Mouse (Mus musculus) adrenal gland, postnatal 10 days (tissue): ENCODE measurements around the gene Spon2. TPM values are rescaled to one million over a fixed set of nuclear protein-coding genes. Genes with fewer than 3 reads are reported as not detected.

Experiments used
- DNase-seq: peaks from one replicate; pipeline ENCODE4 v3.0.0; 2021; ENCODE audit warnings: mixed read lengths
- long read RNA-seq, 2 experiments: library from polyadenylated mRNA; stranded (forward); transcript quantifications; one replicate each; pipeline ENCODE4 v2.0.0; 2021
- total RNA-seq, 2 experiments: library from RNA; stranded (reverse); gene quantifications; 2 replicates each; pipeline ENCODE4 v1.2.3; 2021

Spon2 gene
- 1 to 10 TPM; 7.8 to 8.5 TPM for total RNA-seq
- long read RNA-seq, experiment 1, transcript Spon2-201 (6 exons, 2,045 nt) = major isoform, 6 of 11 reads
- long read RNA-seq, experiment 1, partial matches to known transcripts = 3 of 11 reads
- long read RNA-seq, experiment 1, other reads (novel, unspliced or antisense) = 2 of 11 reads
- long read RNA-seq, experiment 2, partial matches to known transcripts = 0 of 2 reads
- long read RNA-seq, experiment 2, other reads (novel, unspliced or antisense) = 1 of 2 reads

DNA sequence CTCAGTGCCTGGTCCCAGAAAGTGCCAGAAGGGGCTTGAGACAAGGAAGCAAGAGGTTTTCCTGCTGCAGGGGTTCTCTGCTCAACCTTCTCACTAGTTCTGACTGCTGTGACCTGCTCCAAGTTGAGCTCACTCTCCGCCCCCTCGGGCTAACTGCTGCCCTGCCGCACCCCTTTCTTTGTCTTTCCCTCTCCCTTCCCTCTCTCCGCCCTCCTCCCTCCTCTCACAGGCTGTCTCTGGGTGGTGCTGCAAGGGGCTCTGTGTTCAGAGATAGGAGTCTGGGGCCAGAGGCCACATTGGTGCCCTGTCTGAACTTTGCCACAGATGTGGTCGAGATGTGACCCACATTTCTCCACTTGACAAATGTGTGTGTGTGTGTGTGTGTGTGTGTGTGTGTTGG lies at the start of gene Spon2:
Gene Spon2 (minus strand): TSS at position 375 of the 400 bp plus-strand sequence.
- no peak for DNase-seq

DNA sequence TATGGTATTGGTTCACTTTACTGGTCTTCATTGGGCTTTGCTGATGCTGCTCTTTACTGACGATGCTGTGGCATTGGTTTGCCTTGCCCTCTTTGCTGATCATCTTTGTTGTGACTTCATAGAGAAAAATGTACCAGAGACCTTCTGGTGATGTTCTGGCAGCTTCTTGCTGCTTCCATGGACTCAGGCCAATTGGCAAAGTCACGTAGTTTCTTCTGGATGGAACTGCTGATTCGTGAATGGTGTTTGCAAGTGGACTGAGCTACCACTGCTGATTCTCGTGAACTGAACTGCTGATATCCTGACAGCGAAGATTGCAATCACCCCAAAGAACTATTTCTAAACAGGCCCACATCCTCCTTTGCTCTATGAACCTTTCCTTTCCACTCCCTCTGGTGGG lies 36.2 kb upstream of the Spon2 start:
- no peak for DNase-seq

DNA sequence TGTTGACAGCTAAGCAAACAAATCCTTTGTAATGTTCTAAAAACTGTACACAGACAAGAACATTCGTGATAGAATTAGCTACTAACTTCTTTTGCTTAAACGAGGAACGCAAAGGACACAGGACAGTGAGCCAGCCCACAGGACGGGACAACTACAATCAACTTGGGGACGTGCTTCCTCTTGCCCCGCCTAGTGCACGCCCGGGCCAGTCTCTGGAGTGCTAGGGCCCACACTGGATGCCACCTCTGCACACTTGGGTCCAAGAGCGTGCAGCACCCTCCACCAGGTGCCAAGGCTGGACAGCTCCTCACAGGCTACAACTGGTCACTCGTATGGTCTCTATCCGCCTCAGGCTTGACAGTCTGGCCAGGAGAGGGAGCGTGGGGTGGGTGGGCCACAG lies 29.9 kb upstream of the Spon2 start:
- DNase-seq = no peak

DNA sequence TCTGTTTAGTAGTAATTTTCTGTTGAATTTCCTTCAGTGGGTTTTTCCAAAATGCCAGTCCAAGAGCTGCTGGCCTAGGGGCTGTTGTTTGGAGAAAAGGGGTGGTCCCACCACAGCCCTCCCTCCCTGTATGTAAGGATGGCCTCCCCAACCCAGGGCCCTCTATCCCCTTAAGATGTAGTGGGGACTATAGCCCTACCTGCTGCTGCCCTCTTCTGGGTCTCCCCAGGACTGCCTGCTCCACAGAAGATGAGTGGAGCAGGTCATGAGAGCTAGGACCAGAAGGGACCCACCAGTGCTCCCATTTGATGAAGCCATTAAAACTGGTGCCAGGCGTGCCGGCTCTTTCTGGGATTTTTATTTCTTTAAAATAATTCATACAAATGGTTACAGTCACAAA lies 29.1 kb upstream of the Spon2 start:
- no peak for DNase-seq

DNA sequence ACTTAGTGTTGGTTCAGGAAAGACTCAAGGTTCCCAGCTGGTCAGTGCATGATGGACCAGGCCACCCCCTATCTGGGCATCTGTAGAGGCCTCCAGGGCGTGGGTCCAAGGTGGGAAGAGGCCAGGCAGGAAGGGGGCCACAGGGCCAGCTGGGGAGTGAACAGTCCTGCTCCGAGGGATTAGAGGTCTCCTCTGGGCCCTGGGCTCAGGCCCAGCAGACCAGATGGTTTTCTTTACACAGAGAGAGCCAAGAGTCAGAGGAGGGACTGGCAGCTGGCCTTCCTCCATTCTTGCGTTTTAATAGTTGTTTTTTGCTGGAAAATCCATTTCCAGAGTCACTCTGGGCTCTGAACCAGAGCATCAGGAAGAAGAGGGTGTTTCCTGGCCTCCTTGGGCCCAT lies 27.4 kb upstream of the Spon2 start:
- peak; percentile 51 for DNase-seq

DNA sequence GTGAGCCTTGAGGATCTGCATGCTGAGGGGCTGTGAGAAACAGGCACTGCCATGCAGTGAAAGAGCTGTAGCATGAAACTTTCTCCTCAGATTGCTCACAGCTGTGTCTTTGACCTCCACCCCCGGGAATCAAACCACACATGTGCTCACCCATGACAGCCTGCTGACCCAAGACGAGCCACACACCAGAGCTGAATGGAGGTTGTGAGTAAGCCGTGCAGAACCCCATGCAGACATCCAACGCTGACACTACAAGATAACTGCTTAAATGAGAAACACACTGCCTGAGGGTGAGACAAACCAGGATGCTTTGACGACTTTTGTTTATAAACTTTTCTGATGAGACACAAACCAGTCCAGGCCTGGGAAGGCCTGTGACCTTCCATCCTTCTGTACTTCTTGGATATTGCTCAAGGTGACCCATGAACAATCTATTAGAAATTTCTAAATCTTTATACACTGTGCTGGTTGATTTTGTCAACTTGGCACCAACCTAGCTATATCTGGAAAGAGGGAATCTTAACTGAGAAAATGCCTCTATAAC lies 26.2 kb upstream of the Spon2 start:
- no peak for DNase-seq

DNA sequence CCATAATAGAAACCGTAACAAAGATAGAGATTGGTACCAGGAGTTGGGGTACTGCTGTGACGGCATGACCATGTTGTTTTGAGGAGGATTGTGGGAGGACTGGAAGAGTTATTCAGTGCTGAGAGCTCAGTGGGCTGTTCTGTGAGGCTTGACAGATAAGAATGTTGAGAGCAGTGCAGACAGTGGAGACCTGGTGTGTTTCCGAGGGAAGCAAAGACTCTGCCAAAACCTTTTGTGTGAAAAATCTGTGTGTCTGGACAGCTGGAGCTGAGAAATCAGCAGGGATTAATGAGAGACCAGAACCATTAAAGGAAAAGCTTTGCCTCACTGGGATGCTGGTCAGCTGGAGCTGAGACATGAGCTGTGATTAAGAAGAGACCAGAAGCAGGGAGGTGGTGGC lies 21.7 kb upstream of the Spon2 start:
- DNase-seq = no peak

DNA sequence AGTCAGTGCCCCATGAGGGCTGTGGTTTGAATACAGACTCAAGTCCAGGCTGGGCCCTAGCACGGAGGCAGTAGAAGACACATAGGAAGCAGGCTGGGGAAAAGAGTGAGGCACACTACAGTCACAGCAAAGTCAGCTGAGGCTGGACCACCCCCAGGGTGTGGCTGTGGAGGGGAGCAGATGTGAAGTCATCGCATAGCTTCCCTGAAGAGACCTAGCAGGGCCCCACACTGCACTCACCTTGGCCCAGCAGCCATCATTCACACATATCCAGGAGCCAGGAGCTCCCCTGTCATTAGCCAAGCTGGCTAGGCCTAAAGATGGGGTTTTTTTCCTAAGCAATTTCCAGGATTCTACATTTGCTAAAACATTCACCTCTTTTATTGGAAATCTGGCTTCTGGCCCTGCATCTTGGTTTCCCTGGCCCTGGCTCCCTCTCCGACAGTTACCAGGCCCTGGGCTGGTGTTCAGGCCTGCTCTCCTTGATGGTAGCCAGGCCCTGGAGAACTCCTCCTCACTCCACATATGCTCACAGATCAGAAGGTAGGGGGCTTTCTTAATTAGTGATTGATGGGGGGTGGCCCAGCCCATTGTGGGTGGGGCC lies 21.0 kb upstream of the Spon2 start:
- DNase-seq = no peak

DNA sequence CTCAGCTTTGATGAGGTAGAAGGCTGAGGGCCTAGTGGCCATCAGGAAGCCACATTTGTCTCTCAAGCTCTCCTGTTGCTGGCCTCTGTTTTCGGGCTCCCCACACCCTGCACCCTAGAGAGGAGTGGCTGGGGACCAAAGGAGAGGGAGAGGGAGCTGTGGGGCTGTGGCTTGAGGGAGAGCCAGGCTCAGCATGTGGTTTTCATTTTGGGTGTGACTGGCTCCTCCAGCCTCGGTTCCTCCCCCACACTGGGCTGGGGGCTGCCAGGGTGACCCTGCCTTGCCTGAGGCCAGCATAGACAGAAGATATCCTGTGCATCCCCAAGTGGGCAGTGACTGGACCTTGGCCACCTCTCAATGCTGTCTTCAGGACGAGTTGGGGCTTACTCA lies 20.0 kb upstream of the Spon2 start:
- no peak for DNase-seq

DNA sequence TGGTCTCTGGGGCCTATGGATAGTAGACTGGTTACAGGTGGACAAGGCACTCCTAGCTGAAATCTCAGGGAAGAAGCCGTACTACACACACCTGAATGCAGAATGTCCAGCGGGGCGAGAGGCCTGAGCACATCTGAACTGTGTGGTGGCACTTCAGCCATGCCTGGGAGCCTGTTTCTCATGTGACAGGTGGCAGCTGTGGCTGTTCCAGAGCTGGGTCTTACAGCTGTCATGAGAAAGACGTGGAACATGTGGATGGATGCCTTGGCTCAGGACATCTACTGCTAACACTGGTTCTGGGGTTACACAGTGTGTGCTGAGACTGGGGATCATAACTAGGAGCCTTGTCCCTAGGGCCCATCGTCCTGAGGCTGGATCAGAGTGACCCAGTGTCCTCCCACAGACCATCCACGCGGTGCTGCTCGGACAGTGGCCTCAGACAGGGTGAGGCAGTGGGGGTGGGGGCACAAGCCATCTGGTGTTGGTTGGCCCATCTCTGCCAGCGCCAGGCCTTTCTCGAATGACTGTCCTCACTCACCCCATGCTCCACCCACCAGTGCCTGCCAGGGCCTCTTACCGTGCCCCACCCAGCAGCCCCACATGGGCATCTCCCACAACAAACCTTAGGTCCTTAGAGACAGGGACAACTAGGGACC lies 19.5 kb upstream of the Spon2 start:
- DNase-seq = no peak

DNA sequence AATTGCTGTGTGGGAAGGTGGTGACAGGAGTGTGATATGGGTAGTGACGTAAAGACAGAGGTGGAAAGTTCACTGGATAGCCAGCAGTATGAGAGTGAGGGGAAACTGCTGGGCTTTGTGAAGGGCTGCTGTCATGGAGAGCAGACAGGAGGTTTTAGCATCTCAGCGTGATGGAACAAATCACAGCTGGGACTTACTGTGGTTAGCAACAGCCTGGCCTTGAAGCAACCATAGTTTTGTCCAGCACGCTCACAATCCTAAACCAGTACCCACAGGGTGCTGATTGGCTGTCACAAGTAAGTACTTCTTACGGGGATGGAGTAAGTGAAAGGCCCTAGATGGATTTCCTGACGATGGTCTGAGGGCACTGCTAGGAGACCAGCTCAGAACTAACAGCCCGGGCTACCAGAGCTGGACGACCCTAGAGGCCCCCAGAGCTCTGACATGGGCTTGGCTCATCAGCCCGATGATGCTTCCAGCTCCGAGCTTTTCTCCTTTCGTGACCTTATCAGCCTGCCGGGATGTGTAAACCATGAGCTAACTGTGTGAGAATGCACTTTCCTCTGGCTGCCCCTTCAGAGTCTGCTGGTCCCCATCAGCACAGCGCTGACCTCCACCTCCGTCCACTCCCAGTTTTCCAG lies 16.3 kb upstream of the Spon2 start:
- DNase-seq = no peak

DNA sequence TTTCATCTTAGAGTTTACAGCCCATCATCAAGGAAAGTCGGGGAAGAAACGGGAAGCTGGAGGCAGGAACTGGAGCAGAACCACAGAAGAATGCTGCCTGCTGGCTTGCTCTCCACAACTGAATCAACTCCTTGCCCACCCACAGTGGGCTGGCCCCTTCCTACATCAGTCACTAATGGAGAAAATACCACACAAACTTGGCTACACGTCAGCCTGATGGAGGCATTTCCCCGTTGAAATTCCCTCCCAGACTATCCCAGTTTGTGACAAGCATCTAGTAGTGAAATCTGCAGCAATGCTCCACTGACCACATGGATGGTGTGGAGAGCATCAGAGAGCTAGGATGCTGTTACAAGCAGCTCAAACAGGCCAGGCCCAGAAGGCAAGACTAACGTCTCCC lies 14.5 kb upstream of the Spon2 start:
- no peak for DNase-seq

DNA sequence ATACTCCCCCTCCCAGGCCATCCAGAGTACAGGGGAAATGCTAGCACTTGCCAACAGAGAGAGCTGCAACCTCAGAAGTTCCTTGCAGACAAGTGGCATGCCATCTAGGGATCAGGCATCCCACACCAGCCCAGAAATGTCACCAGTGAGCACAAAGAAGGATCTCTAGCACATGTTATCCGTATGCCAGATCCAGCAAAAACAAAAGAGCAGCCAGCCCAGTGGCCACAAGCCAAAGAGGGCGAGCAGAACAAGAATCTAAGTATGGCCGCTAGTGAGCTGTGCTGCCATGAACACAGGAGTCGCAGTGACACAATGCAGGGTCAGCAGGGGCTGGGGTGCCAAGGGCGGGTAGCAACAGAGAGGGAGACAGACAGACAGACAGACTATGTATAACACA lies 12.0 kb upstream of the Spon2 start:
- no peak for DNase-seq

DNA sequence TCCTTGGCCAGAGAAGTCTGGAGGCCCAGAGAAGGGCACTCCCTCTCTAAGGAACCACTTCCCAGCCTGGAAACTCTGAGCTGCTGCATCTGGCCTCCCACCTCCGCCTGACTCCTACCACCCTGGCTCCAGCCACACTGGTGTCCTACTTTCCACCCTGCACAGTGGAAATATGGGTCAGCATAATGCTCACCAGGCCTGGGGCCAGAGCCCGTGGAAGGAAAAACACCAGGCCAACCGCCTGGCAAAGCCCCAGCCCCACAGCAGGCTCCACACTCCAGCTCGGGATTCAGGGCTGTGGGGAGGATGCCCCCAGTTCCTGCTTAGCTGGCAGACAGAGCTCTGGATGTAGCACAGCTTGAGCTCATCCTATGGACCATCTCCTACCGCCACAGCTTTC lies 10.2 kb upstream of the Spon2 start:
- DNase-seq = no peak

DNA sequence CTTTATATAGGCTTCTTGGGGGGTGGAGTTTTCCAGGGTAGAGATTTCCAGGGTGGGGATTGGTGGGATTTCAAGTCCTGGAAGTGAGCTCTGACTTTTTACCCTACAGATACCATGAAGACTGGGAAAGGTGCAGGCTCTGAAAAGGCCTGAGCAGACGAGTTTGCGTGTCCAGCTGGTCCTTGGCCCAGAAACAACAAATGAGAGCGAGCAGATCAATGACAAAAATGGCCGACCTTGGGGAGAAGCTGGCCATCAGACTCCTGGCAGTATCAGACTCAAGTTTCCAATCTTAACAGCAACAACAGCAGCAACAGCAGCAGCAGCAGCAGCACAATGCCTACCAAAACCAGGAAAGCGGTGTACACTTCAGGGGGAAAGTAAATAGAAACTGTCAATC lies 7.4 kb upstream of the Spon2 start:
- DNase-seq = no peak

DNA sequence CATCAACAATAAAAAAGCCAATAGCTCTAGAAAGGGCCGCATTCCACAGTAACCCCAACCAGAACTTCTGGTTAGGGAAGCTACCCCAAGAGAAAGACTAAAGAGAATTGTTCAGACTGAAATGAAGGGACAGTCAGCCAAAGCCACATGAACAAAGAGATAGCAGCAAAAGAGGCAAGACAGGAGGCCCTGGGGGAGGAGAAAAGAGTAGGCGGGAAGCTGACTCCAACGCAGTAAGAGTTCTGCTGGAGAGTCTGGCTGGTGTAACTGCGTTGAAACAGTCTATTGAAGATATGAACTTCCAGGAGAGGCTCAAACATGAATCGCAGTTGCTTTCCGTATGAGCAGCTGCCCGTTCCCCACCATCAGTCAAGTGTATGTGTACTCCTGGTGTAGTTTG lies 6.2 kb upstream of the Spon2 start:
- no peak for DNase-seq

DNA sequence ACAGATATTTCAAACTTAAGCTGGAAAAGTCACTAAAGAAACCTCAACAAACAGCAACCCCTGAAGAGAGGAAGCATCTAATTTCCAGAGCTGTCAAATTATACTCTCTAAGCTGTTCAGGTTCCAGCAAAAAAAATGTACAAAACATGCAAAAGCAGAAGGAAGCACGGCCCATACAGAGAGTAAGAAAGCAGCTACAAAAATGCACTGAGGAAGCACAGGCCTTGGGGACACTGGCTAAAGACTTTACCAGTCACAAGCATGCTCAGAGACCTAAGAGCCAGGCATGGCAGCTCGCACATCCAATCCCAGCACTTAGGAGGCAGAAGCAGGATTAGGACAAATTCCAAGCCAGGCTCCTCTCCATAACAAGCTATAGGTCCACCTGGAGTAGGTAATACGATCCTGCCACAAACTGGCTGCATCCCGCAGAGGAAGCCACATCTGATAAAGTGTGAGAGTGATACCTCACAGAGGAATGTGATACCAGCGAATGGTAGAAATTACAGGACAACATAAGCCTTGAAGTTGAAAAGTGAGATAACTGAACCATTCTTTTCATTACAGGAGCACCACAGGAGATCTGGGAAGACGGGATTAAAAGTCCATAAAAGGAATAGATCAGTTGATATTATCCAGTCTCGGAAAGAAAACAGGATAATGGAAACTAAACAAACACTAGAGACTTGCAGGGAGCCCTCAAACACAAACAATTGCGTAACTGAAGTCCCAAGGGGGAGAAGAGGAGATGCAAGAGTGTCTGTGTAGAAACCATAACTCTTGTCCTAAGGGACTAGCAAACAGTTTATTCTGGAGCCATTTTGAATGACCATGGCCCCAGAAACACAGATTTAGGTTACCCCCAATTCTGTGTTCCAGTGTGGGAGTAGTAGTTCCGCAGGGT lies 4.8 kb upstream of the Spon2 start:
- no peak for DNase-seq

DNA sequence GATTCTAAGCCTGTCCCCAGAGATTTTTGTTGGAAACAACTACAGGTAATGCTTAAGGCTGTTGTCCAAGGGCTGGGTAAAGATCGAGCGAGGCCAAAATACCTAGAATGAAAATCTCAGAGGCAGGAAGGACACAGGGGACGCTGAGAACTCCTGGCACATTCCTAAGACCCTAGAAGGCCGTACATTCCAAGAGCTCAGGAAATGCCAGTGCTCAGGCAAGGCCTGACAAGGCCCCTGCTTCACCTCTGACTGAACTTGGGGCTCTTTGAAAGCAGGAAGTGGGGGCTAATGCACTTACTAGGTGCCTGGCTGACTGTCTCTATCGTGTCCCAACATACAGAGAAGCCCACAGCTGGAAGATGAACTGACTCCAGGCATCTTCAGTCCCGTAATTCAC lies 4.1 kb upstream of the Spon2 start:
- DNase-seq = no peak

DNA sequence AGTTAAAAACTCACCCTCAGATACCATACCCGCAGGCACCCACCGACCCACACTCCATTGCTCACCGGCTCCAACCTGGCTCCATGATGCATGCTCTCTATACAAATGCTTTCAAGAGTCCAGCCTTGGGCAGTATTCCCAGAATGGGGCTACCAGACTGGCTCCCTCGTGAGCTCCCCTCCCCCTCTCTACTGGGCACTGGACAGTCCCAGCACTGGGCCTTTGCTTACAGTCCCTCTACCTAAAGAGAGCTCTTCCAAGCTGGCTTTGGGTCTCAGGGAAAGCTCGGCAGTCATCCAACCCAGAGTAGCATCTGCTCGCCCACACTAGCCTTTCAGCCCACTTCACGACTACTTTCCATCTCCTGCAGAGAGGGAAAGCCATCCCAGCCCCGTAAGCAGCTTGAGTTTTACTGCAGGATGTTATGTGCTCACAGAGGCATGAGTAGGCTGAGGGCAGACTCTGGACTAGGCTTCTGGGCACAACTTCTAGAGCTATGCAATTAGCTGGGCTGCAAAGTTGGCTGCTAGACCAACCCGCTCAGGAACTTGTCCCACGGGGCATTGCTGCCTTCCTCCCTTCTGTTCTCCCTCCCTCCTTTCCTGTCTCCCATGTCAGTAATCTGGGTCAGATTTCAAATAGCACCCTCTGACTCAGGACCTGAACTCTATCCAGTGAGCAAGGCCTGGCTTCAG lies 2.2 kb upstream of the Spon2 start:
- peak; percentile 58 for DNase-seq

DNA sequence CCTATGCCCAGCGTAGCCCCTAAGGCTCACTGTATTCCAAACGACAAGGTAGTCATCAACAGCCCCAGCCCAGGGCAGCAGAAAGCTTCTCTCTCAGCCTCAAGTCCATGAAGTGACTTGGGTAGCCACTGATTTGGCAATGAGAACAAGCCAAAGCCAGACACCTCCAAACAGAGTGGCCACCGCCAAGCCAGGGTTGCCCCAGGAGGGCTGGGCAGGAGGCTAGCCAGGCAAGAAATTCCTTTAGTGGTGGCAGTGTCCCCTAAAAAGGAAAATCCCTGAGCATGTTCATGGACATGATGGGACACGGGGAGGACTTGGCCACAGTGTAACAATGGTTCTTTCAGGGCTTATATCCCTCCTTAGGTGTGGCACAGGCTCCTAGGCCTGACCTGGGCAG lies 1.6 kb upstream of the Spon2 start:
- peak; percentile 62 for DNase-seq

DNA sequence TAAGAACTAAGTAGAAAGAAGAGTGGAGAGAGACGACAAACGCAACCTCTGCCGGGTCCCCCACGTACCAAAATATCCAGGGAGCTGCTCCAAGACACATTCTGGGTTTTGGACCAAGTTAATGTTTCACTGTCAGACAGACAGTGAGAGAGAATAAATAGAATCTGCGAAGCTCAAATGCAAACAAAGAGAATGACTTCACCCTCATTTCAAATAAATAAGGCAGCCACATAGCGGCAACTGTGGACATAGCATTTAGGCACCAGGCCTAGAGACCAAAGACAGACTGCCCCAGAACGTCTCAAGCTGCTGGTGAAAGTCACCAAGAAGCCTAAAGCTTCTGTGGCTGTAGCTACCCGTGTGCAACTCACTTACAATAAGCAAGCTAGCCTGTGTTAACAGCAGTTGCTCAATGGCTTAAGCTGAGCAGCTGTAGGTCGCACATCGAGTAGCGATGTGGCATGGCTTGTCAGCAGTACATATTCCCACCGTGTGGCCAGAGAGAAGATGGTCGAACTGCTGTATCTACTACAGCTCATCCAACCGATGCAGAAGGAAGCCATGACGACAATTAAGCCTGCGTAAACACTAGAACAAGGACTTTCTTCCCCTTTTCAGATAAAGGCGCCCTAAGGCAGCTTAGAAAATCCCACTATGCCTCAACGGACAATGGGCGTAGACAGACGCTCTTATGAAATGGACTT lies 643 bp upstream of the Spon2 start:
- no peak for DNase-seq
